Mouse (Mus musculus): Measurements from ENCODE around the gene Btbd3.
"Not testable (repeated sequence)": the region's sequence is repeated elsewhere in the genome, so short reads cannot be mapped to it uniquely, and the experiment has no call there.

Btbd3 gene

DNA sequence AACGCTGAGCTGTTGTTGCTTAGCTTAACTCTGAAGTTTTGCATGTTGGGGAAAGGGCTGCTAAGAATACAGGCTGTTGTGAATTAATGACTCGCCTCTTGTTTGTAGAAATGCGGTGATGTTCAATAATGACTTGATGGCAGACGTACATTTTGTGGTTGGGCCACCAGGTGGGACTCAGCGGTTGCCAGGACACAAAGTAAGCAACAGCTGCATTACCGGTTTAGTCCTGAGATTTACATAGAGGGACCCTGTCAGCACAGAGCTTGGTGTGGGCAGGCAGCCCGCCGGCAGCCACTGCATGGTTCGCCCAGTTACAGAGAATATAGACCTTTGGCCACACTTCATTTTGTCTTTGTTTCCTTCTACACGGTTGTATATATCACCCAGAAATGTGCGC lies 23.3 kb downstream of the Btbd3 start:
- no peak for DNase-seq (ENCODE audit: low read depth)

DNA sequence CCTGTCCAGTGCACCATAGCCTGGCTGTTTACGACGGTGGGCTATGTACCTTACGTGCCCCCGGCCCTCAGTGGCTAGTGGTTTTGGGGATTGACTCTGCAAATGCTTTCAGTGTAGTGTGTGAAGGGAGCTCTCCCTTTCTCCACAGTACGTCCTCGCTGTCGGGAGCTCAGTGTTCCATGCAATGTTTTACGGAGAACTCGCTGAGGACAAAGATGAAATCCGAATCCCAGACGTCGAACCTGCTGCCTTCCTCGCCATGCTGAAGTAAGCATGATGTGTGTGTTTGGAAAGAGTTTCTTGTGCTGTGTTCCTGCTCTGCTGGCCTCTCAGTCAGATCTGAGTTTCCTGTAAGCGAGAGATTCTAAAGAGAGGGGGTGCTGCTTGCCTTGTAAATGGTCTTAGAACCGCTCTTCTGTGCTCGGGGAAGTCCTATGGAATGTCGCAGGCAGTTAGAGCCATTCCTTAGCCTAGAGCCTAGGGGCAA lies 23.9 kb downstream of the Btbd3 start:
- no peak for DNase-seq (ENCODE audit: low read depth)

DNA sequence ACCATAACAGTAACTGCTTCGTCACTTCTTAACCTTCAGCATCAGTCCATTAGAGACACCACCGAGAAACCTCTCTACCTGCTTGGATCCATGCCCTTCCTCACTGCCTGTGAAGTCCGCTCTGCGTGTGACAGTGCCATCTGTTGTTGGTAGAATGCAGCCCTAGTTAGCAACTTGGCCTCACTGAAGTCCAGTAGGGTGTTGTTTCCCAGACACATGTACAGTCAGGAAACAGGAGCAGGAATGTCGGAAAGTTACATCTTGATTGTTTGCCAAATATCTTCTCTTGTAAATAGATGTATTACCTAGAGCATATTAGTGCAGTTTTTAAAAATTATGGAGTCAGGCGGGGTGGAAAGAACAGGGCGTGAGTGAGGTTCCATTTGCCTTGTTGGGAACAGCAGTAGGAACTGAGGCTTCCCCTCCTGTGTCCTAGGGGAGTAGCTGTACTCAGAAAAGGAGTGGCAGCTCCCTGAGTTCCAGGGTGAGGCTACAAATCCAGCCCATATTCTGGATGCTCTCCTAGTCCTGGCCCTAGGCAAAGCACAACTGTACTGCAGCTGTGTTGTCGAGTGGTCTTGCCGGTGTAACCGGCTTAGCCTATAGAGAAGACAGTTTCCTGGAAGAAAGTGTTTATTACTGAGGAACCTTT lies 25.3 kb downstream of the Btbd3 start:
- no peak for DNase-seq (ENCODE audit: low read depth)

DNA sequence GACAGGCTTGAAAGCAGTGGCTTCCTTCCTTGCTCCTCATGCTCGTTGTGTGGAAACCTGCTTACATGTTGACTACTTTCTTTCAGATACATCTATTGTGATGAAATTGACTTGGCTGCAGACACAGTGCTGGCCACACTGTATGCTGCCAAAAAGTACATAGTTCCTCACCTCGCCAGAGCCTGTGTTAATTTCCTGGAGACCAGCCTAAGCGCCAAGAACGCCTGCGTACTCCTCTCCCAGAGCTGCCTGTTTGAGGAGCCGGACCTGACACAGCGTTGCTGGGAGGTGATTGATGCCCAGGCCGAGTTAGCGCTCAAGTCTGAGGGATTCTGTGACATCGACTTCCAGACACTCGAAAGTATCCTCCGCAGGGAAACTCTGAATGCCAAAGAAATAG lies 27.0 kb downstream of the Btbd3 start:
- no peak for DNase-seq (ENCODE audit: low read depth)

DNA sequence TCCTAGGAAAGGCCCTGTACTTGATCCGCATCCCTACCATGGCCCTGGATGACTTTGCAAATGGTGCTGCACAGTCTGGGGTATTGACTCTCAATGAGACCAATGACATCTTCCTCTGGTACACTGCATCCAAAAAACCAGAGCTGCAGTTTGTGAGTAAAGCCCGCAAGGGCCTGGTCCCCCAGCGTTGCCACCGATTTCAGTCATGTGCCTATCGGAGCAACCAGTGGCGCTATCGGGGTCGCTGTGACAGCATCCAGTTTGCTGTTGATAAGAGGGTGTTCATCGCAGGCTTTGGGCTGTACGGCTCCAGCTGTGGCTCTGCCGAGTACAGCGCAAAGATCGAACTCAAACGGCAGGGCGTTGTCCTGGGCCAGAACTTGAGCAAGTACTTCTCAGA lies 27.5 kb downstream of the Btbd3 start:
- no peak for DNase-seq (ENCODE audit: low read depth)

DNA sequence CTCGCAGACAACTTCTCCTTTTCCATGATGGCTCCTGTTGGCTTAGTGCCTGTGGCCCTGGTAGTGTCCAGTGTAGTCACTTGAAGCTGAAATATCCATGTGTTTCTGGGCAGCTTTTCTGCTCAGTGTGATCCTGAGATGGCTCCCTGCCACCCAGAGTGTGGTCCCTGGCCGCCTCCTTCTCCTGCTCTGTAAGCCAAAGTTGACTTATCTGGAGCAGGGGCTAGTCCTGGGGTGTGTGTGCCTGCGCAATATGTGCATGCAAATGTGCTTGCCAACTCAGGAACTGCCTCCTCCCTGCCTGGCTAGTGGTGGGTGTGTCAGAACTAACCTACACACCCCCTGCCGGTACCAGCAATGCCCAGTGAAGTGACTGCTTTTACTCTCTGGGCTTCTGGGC lies 29.4 kb downstream of the Btbd3 start:
- no peak for DNase-seq (ENCODE audit: low read depth)

DNA sequence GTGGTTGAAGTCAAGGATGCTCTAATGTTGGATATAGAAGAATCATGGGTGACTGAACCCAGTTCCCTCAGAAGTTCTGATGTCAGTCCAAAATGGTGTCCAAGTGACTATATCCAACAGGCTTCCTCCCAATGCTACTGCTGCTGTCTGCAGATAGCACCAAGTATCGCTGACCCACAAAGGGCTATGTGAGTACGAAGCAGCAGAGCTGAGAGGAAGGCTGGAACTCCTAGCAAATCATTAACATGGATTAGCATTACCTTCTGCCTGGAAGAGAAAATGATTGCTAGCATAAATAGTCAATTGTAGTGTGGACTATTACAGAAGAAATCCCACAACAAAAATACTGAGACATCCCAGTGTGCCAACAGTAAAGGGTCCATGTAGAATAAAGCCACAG lies 33.8 kb downstream of the Btbd3 start:
- DNase-seq (ENCODE audit: low read depth), result no peak

DNA sequence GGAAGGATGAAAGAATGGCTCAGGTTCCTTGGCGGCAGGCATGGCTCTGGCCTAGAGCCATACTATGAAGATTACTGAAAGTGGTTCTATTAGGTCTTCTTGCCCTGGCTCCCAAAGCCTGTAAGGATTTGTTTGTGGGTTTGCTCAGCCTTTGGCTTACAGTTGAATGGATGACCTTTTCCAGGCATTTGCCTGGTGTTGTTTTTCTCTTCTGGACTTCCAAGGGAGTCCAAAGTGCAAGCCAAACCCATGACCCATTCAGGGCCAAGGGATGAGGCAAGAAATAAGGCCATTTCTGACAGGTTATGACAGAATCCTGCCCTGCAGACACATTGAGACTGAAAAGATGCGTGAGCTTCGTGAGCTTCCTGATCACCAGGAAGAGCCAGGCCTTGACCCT lies 37.9 kb downstream of the Btbd3 start:
- DNase-seq (ENCODE audit: low read depth), result no peak

DNA sequence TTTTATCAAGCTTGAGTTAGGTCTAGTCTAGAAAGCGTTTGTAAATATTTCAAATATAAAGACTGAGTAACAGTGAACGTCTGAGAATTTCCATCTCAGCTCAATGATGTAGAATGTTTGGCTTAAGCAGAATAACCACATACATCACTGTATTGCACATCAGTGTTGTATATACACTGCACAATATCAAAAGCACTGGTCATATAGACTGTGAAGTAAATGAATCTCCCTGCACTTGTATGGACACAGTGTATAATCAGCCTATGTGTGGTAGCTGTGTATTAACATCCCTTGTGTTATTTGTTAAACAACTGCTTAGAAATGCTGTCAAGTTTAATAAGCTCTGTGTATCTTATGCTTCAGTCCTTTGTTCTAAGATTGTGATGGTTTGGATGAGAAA lies 49.9 kb downstream of the Btbd3 start:
- DNase-seq (ENCODE audit: low read depth), result no peak

DNA sequence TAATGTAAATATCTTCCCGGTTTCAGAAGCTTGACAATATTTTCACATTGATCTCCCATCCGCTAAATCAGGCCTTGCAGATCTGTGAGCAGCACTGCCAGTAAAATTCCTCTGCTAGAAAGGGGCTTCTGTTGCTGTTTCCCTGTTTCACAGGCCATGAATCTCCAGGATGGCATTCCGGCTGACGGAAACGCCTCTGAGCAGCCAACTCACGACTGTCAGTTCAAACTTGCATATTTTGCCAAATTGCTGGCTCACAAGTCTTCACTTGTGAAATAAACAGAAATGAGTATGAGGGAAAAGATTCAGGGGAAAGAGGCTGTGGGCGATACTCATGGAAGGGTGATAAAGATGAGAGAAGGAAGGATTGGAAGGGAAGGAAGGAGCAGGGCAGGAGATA lies 59.3 kb downstream of the Btbd3 start:
- no peak for DNase-seq (ENCODE audit: low read depth)

DNA sequence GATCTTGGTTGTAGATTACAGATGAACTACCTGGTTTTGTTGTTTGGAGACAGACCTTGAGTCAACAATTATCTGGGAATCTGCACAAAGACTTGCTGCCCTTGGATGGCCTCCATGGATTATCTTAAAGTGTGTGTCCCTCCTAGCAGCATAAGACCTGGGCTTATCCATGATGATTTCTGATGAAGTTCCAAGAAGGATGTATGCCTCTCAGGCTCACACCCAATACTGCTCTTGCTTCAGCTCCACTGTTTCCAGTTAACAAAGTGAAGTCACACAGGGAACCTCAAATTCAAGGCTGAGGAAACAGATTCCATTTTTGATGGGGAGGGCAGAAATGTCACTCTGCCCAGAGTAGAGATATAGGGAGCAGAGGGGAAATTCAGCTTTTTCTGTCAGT lies 64.0 kb downstream of the Btbd3 start:
- no peak for DNase-seq (ENCODE audit: low read depth)

DNA sequence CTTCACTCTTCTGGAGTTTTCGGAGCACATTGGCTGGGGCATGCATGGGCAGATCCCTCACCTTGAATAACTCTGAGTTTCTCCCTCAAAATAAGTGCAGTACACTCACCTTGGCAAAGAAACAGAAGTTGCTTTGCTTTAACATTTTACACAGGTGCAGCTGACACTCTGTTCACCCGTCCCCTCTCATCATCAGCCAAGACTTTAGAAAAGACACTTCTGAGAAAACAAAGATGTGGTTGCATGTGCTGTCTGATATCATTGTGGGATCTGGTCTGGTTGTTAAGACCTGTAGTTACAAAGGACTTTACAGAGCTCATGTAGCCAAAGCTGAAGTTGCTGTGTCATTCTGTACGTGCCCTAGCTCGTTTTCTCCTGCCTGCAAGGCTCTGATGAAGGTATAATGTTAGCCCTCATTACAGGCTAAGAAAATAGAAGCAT lies 64.7 kb downstream of the Btbd3 start:
- no peak for DNase-seq (ENCODE audit: low read depth)

DNA sequence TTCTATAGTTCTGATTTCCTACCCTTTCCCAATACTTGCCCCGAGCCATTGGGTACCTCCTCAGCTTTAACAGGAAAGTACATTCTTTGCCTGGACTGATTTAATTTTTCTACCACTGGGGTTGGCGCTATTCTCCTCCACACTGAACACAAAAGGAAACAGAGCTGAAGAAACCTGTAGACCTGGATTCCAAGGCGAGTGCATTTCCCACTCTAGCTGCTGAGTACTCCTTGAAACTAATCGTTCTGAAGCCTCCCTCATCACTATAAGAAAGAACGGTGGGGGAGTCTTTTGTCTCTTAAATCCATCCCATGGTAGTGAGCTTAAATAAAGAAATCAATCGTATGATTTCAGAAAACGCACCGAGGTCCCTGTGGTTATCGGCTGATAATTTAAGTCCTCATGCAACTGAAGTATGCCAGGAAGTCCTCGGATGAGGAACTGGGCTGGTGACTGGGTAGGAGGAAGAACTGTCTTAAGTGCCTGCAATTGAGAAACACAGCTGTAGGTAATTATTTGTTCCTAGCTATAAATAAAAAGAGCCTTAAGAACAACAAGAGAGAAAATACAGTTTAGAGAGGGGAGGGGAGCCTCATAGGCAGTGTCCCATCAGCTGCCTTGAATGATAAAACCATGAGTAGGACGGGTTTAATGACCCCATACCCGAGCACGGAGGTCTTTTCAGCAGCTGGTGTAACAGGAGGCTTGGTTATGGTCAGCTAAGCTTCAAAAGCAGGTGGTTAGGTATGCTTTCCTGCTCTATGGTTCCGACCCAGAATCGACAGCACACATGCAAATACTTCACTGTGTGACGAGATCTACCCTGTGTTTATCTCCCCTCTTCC lies 66.1 kb downstream of the Btbd3 start:
- no peak for DNase-seq (ENCODE audit: low read depth)

DNA sequence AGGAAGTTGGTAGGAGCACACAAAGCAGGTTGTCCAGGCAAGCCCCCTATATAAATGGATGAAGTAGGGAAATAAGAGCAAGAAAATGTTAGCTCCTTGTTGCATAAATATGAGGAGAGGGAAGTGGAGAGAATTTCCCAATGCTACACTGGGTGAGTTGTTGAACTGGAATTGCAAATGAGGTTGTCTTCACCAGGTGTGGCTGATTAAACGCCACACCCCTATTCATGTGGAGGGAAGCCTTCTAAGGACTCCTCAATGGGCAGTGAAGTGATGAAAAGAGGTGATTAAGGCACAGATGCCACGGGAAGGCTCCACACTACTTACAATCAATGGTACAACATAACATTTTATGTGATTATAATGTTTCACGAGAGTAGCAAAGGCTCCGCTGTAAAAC lies 70.0 kb downstream of the Btbd3 start:
- DNase-seq (ENCODE audit: low read depth), result no peak

DNA sequence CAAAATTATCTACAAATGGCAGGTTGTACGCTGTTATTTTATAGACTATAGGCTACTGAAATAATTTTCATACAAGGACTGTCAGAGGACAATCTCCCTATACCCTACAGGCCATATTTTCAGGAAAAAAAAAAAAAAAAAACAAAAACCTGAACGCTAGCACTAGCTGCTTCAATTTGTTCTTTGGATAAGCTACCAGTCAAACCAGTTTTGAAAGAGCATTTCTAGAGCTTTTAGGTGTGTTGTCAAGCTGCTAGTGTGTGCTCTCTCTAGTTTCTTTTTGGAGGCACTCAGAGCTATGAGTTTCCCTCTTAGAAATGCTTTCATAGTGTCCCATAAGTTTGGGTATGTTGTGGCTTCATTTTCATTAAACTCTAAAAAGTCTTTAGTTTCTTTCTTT lies 77.8 kb downstream of the Btbd3 start:
- not testable (repeated sequence) for DNase-seq (ENCODE audit: low read depth)

DNA sequence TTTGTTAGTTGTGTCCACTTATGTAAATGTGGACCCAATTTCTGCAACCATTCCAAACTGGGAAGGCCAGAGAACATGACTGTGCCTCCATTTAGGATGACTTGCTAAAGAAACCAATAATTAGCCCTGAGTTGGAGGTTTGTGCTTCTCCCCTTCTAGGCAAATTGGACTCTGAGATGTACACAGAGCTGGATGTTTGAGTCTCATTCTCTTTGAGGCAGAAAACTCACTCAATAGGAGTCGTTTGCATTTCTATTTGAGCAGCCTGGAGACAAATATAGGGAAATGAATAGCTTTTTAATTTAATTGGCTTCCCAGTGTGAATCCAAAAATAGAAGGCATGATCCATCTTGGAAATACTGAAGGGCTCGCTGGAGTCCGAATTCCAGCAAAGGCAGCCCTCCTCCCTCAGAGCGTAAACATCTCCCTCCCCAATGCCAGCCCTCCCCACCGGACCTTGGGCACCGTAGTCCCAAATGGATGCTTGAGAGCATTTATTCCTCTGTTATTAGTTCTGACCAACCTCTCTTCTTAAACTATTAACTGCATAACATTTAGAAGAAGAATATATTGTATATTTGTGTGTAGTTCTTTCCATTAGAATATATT lies 81.6 kb downstream of the Btbd3 start:
- no peak for DNase-seq (ENCODE audit: low read depth)

DNA sequence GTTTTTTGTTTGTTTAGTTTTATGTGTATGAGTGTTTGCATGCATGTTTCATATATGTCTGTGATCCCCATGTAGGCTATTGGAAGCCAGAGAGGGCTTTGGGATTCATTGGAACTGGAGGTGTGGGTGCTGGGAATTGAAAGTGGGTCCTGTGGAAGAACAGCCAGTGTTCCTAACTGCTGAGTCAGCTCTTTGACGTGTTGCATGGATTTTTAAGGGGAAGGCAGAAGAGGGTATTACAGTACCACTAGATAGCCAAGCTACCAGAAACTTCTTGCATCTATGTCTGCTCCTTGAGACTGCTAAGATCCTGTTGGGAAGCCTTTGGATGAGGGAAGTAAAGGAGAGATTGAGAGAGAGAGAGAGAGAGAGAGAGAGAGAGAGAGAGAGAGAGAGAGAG lies 82.2 kb downstream of the Btbd3 start:
- DNase-seq (ENCODE audit: low read depth), result no peak

DNA sequence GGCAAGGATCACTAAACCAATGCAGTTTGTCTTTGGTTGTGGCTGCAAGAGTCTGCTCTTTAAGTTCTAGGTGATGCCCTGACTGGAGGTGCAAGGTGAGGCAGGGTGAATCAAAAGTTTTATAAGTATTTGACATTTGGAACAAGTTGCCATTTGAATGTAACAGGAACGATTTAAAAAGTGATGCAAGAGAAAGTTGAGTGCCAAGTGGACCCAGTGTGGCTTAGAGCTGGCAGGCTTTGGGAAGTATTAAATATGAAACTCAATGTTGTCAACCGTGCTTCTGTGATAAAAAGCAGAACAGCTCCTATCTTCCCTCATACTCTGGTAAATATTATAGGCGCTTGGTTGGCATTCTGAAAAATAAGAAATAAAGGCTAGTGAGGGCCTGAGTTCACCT lies 99.0 kb downstream of the Btbd3 start:
- DNase-seq (ENCODE audit: low read depth), result no peak

DNA sequence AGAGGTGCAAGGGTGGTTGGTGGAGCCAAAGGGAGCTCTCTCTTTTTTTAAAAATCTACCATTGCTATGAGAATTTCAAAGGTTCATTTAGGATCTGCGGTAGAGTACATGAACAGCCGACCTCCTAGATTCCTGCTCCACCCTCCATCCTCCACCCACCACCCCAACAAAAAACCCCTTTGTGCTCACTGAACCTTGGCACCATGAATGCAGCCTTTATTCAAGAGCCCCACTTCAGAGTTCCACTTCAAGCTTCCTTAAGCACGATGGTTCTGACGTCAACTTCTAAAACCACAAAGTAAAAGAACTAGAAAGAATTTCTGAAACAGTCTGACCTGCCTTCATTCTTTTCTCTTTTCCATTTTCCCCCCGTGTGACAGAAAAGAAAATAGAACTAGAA lies 106.1 kb downstream of the Btbd3 start:
- DNase-seq (ENCODE audit: low read depth), result no peak

DNA sequence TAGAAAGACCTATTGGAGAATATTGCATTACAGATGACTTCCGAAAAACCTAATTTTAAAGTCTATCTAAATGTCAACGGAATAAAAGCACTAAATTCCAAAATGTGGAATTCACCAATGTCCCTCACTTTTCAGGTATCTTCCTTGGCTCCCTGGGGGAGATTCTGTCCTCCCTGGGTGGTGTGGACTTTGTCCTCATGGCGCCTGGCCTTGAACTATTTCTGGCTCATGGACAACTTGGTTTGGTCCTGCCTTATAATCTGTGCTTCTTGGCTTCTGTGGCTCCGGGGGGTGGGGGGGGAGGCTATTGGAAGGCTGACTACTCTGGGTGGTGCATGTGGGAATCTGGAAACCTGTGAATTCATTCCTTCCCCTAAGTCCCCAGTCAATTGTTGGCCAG lies 109.0 kb downstream of the Btbd3 start:
- DNase-seq (ENCODE audit: low read depth), result no peak

DNA sequence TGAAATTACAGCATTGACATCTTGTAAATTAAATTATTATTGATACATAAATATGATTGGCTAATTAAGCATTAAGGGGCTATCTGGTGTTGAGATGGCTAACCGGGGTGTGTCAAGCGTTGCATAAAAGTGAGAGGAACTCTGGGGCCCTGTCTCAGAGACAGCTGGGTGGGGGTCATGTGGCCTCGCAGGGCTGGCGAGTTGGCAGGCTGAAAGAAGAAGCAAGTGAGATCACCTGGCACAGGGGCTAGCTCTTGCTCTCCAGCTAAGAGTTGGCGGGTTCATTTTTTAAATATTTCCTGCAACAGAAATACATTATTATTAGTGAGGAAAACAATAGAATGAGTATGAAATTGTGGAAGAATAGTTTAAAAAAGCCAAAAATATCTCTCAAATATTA lies 118.2 kb downstream of the Btbd3 start:
- no peak for DNase-seq (ENCODE audit: low read depth)

DNA sequence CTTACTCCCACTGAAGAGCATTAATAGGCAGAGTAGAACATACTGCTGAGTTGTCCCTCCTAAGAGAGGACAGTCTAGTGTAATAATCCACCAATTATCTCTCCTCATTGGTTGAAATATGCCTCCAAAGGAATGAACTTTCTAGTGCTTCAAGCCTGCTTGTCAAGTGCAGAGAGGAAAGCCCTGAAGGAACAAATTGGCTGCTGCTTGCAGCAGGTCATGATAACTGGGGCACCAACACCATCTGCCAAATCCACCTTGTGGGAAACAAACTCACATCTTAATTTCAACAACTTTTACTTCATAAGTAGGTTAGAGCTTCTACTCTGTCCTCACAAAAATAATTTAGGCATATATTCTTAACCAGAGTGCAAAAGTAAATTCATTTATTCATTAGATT lies 122.5 kb downstream of the Btbd3 start:
- DNase-seq (ENCODE audit: low read depth), result no peak

DNA sequence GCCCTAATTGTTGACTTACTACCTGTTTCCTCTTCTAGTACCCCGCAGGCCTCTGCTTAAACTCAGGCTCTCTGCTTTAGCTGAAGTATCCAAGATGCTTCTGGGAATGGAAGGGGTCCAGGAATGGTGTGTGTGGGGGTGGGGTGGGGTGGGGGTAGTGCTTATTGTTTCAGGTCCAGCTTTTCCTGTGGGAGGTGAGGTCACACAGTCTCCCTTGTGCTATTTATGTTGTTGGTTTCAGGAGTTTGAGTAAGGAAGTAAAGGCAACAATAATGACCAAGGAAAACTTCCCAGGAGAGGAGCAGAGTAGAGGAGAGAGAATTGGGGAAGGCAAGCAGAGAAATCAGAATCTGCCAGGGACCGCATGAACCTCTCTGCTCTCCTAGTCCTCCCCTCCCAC lies 128.4 kb downstream of the Btbd3 start:
- DNase-seq (ENCODE audit: low read depth), result no peak
